Mouse (Mus musculus) liver, adult 2 months (tissue): Measurements from ENCODE around the gene Hfm1. TPM values are rescaled to one million over a fixed set of nuclear protein-coding genes. Genes with fewer than 3 reads are reported as not detected.

ENCODE experiments used
- DNase-seq: peaks from one replicate; pipeline ENCODE4 v3.0.0-alpha.2; 2011; ENCODE audit warnings: low read depth, low spot score; ENCODE audit errors: extremely low read depth
- H3K27ac ChIP-seq: fragments of 200-500 bp; replicated peaks from 2 replicates; pipeline ENCODE4 v1.5.1; 2012; ENCODE audit warnings: low read depth, mild to moderate bottlenecking, control low read depth, inconsistent platforms, low read length; ENCODE audit not compliant: insufficient read depth
- H3K27me3 ChIP-seq: fragments of 200-500 bp; 2 replicates; pipeline ENCODE4 v1.6.1; 2012; ENCODE audit warnings: mild to moderate bottlenecking, moderate library complexity, low read length, inconsistent platforms; ENCODE audit not compliant: control insufficient read depth, insufficient read depth
- H3K36me3 ChIP-seq: fragments of 200-500 bp; 2 replicates; pipeline ENCODE4 v1.6.1; 2012; ENCODE audit warnings: low read length, inconsistent platforms; ENCODE audit not compliant: control insufficient read depth, insufficient read depth
- H3K4me1 ChIP-seq: fragments of 200-500 bp; 2 replicates; pipeline ENCODE4 v1.6.1; 2011; ENCODE audit warnings: low read length; ENCODE audit not compliant: control insufficient read depth, insufficient read depth
- H3K4me3 ChIP-seq: fragments of 200-500 bp; 2 replicates; pipeline ENCODE4 v1.5.1; 2011; ENCODE audit warnings: low read depth, mild to moderate bottlenecking, control low read depth, low read length, moderate library complexity; ENCODE audit not compliant: insufficient read depth
- H3K79me2 ChIP-seq: fragments of 200-500 bp; 2 replicates; pipeline ENCODE4 v1.6.1; 2012; ENCODE audit warnings: inconsistent platforms, mild to moderate bottlenecking, low read length, moderate library complexity; ENCODE audit not compliant: control insufficient read depth, insufficient read depth
- H3K9ac ChIP-seq: fragments of 200-500 bp; 2 replicates; pipeline ENCODE4 v1.6.1; 2012; ENCODE audit warnings: low read depth, mild to moderate bottlenecking, control low read depth, inconsistent platforms, low read length
- CTCF ChIP-seq: fragments of 200-500 bp; IDR thresholded peaks from 2 replicates; pipeline ENCODE4 v1.5.1; 2011; ENCODE audit warnings: low read depth, low read length, control low read depth
- POLR2A ChIP-seq: fragments of 200-500 bp; IDR thresholded peaks from 2 replicates; pipeline ENCODE4 v1.6.1; 2011; ENCODE audit warnings: low read length, control low read depth; ENCODE audit not compliant: insufficient read depth; ENCODE audit errors: extremely low read depth
- WGBS: fragments of 180-500 bp; shearing (Covaris S2); methylation state at CpG from one replicate; pipeline ENCODE4 v1.1.7; 2018; 5-methylcytosine and 5-hydroxymethylcytosine counted together
- polyA plus RNA-seq: library from polyadenylated mRNA; depleted of rRNA; stranded (reverse); fragments of >200 nt; gene quantifications from 2 replicates; pipeline ENCODE4 v1.2.3, GENCODE M21; 2012
- total RNA-seq: library from RNA; depleted of rRNA; stranded (reverse); fragments of >200 nt; gene quantifications from 2 replicates; pipeline ENCODE4 v1.2.3, GENCODE M21; 2014

Hfm1 gene
- total and polyA plus RNA-seq, 2 experiments, result not detected

GRCm38 (mm10) chr5:106824716-106825115 lies 101.4 kb downstream of the Hfm1 start:
- Histone ChIP-seq H3K36me3 (no peaks in the 10 kb centered on the region), H3K4me1 (no peaks in the 10 kb centered on the region), H3K79me2 (no peaks in the 10 kb centered on the region), H3K9ac (no peak overlapping the region), H3K4me3 (no peak overlapping the region), H3K27me3 (no peaks in the 10 kb centered on the region), H3K27ac (no peak overlapping the region)
- 92% methylated on average over 5 of the region's 5 CpGs for WGBS
- DNase-seq, result no peak
- TF ChIP-seq CTCF (no peak), POLR2A (no peak)

DNA sequence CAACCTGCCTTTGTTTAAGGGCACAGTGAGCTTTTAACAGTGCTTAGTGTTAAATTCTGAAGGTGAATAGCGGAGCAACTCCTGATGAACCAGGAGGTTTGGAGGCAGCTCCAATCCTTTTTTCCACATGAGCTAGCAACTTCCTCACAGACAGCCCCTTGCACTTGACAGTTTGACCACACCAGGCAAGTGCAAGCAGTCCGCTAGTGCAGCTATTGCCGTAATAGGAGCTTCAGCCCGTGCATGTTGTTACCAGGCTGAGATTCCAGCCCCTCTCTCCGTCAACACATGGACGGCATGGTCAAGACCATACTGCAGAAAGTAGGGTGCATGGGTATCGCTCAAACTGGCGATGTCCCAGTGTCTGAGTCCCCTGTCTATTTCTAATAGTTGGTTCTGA lies 106.5 kb downstream of the Hfm1 start:
- DNase-seq, result no peak
- H3K27ac ChIP-seq, result no peak overlapping the region
- no peaks in the 10 kb centered on the region for H3K79me2 ChIP-seq
- H3K9ac ChIP-seq, result no peak overlapping the region
- H3K4me1 ChIP-seq, result no peaks in the 10 kb centered on the region; the same call in 1 of the 2 replicates
- 84% methylated on average over 8 of the region's 8 CpGs for WGBS
- no peaks in the 10 kb centered on the region for H3K36me3 ChIP-seq
- TF ChIP-seq POLR2A (no peak), CTCF (no peak)
- no peaks in the 10 kb centered on the region for H3K27me3 ChIP-seq
- H3K4me3 ChIP-seq, result no peak overlapping the region

DNA sequence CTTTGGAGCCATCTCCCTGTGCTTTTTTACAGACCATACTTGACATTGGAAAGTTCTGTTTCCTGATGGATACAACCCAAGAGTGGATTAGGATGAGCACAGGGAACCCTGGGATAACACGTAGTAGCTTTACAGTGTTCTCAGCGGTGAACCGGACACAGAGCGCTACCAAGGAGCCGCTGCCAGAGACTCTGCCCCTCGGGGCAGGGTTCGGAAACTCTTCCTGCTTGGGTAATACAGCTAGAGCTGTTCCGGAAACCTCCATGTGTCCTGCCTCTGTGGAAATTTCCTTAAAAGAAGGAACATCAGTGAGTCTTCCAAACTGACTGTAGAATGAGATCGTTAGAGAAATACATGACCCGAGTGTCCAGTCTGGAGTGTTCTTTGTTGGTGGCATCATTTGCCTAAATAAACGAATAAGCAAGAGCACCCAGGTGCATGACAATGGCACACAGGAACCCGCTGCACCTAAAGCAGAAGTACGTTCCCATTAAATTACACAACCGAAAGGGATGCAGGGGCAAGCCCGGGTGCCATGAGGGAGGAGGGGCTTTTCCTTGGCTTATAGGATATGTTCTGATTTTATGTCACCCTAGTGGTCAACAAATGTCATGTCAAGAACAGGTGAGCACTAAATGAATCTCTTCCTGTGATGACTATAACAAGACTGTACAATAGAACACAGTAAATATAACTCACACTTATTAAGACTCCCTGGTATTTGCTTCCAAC lies 110.0 kb downstream of the Hfm1 start:
- WGBS, result 66% methylated on average over 15 of the region's 15 CpGs
- Histone ChIP-seq H3K36me3 (no peaks in the 10 kb centered on the region), H3K4me1 (no peaks in the 10 kb centered on the region; the same call in 1 of the 2 replicates), H3K79me2 (no peaks in the 10 kb centered on the region), H3K9ac (no peak overlapping the region), H3K27ac (no peak overlapping the region), H3K27me3 (no peaks in the 10 kb centered on the region), H3K4me3 (no peak overlapping the region)
- no peak for TF ChIP-seq CTCF
- no peak for TF ChIP-seq POLR2A
- DNase-seq, result no peak

DNA sequence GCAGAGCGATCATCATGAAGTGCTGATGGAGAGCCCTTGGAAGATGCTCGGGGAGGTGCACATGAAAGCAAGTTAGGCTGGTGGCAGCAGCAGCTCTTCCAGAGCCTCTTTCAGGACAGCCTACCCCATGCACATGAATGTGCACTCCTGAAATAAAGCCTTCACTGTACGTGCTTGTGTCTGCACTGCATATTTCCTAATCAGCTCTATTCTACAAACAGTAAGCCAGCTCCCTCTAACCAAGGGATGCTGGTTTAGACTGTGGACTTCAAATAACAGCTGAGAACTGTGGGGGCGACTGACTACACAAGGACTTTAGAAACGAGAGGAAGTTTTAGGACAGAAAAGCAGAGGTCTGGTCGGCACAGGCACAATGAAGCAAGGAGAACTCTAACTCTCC lies 111.5 kb downstream of the Hfm1 start:
- 39% methylated on average over 6 of the region's 6 CpGs for WGBS
- no peak for TF ChIP-seq POLR2A
- TF ChIP-seq CTCF, result no peak
- no peaks in the 10 kb centered on the region for H3K36me3 ChIP-seq

GRCm38 (mm10) chr5:106803094-106803493 lies 123.0 kb downstream of the Hfm1 start:
- no peaks in the 10 kb centered on the region for H3K27me3 ChIP-seq
- no peak overlapping the region for H3K27ac ChIP-seq
- TF ChIP-seq CTCF (peak; percentile 75), POLR2A (no peak)
- no peaks in the 10 kb centered on the region for H3K4me1 ChIP-seq
- 5% methylated on average over 12 of the region's 12 CpGs for WGBS
- no peak overlapping the region for H3K4me3 ChIP-seq
- DNase-seq, result peak; percentile 7
- no peaks in the 10 kb centered on the region for H3K79me2 ChIP-seq
- H3K9ac ChIP-seq, result no peak overlapping the region
- no peaks in the 10 kb centered on the region for H3K36me3 ChIP-seq

More for the DNA sequence above, 111.5 kb downstream of the Hfm1 start:
- Histone ChIP-seq H3K27me3 (no peaks in the 10 kb centered on the region), H3K4me3 (no peak overlapping the region), H3K27ac (no peak overlapping the region), H3K79me2 (no peaks in the 10 kb centered on the region), H3K4me1 (no peaks in the 10 kb centered on the region; the same call in 1 of the 2 replicates), H3K9ac (no peak overlapping the region)
- DNase-seq, result no peak
